Comparison of ENCODE assay signal across 8 mouse cellular contexts in the genomic region with DNA sequence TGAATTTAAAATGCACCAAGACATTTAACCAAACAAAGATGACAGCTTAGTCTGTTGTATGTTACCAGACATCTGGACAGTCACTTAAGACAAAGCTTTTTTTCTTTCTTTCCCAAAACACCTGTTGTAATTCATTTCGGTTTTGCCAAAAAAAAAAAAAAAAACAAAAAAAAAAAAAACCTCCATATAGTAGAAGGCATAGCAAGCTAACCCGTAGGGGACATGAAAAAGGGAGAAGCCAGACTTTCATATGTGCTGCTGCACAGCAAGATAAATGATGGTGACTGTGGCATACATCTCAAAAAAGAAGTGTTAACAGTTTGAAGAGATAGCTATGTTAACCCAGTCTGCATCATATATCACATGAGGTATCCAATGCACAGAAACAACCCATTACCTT. TPM values are rescaled to one million over a fixed set of nuclear protein-coding genes. Genes with fewer than 3 reads are reported as not detected.
DNase-seq lines count a peak whose midpoint lies in the region; ATAC-seq lines count a peak whose summit lies in the region.

No protein-coding gene starts in this region.

- WGBS in heart, embryonic 14.5 days: 63% methylated on average over 2 of the region's 2 CpGs
- WGBS in hindbrain, embryonic 13.5 days: 61% methylated on average over 2 of the region's 2 CpGs

- no peaks in the 10 kb centered on the region for H3K9me3 ChIP-seq in heart, embryonic 14.5 days (ENCODE audit: control insufficient read depth, low read length)
- no peaks in the 10 kb centered on the region for H3K9me3 ChIP-seq in hindbrain, embryonic 13.5 days

- H3K9ac ChIP-seq in heart, embryonic 14.5 days (ENCODE audit: low read length): peak overlapping the region; percentile 68
- 0 out of 2 replicates have a peak overlapping the region, but pooled peaks have one; percentile 67 for H3K9ac ChIP-seq in hindbrain, embryonic 13.5 days

- no peak overlapping the region for H3K27ac ChIP-seq in heart, embryonic 14.5 days (replicated peaks in 1 of 2; ENCODE audit: control insufficient read depth in 1 of 2, insufficient read depth in 1 of 2, low read depth in 2 of 2, low read length in 2 of 2)
- H3K27ac ChIP-seq in hindbrain, embryonic 13.5 days: no peak overlapping the region

- no peaks in the 10 kb centered on the region for H3K36me3 ChIP-seq in heart, embryonic 14.5 days (ENCODE audit: control insufficient read depth, insufficient read depth, low read length)
- no peaks in the 10 kb centered on the region for H3K36me3 ChIP-seq in hindbrain, embryonic 13.5 days

- ATAC-seq in heart, embryonic 14.5 days (ENCODE audit: insufficient number of reproducible peaks, insufficient read depth, low FRiP score, low read depth): no peak
- ATAC-seq in activated CD4-positive, CD25-positive, alpha-beta regulatory T cell, adult 4 months: peak; percentile 0
- no peak for ATAC-seq in hindbrain, embryonic 13.5 days (ENCODE audit: low FRiP score)
- peak; percentile 38 for ATAC-seq in megakaryocyte-erythroid progenitor cell, adult 5-6 weeks (replicated peaks; ENCODE audit: low FRiP score, low TSS enrichment, poor library complexity, severe bottlenecking)

- H3K4me1 ChIP-seq in heart, embryonic 14.5 days (ENCODE audit: control insufficient read depth in 2 of 2, insufficient read depth in 2 of 2, low read length in 2 of 2): no peaks in the 10 kb centered on the region
- H3K4me1 ChIP-seq in hindbrain, embryonic 13.5 days (replicated peaks): peaks cover 8% of the 10 kb centered on the region; the same call in 1 of the 2 replicates

- peak overlapping the region; percentile 90 for H3K4me2 ChIP-seq in heart, embryonic 14.5 days (ENCODE audit: low read length)
- peak overlapping the region; percentile 98 for H3K4me2 ChIP-seq in hindbrain, embryonic 13.5 days

- H3K27me3 ChIP-seq in heart, embryonic 14.5 days (ENCODE audit: control insufficient read depth, insufficient read depth, low read length): no peaks in the 10 kb centered on the region
- H3K27me3 ChIP-seq in hindbrain, embryonic 13.5 days: 0 out of 2 replicates have a peak, but pooled peaks cover 13% of the 10 kb centered on the region

- peak overlapping the region; percentile 56 to 67; a peak in 3 of 4 replicates for H3K4me3 ChIP-seq in heart, embryonic 14.5 days (ENCODE audit: control insufficient read depth in 1 of 2, insufficient read depth in 1 of 2, low read depth in 1 of 2, low read length in 2 of 2)
- peak overlapping the region; percentile 55 for H3K4me3 ChIP-seq in hindbrain, embryonic 13.5 days

- DNase-seq in heart, postnatal 4 days: no peak
- DNase-seq in cerebellum, adult 8-10 months: no peak
- no peak for DNase-seq in urinary bladder, postnatal 10 days (ENCODE audit: low spot score)
- DNase-seq in embryo, embryonic 10 days (ENCODE audit: low spot score): no peak

RNA-seq across cellular contexts. Expression of gene Gbp7, which starts 0.5 kb away (rescaled TPM):
- 2.9 and 3.6 TPM in 2 replicates for polyA plus RNA-seq in heart, embryonic 14.5 days (2014; fragmentation: Nextera tagmentation; extraction: Ambion mirVana)
- 1 to 10 TPM; 5.3 to 5.6 TPM for total RNA-seq in heart, postnatal 4 days (2021)
- polyA plus RNA-seq in activated CD4-positive, CD25-positive, alpha-beta regulatory T cell, adult 4 months (2017; shearing (Covaris generic)): 100 to 1,000 TPM; 226 to 256 TPM
- 1.7 TPM in 2 replicates for polyA plus RNA-seq in hindbrain, embryonic 13.5 days (2015; fragmentation: Nextera tagmentation; extraction: Ambion mirVana)
- total RNA-seq in megakaryocyte-erythroid progenitor cell, adult 5-6 weeks (2014; fragmentation: Nextera tagmentation): 16.7 and 20.7 TPM in 2 replicates
- 30.8 and 39.6 TPM in 2 replicates for total RNA-seq in megakaryocyte-erythroid progenitor cell, adult 5-6 weeks (2017)

RNA-seq across cellular contexts. Expression of gene Gbp3, which starts 30.2 kb away (rescaled TPM):
- polyA plus RNA-seq in heart, embryonic 14.5 days (2014; fragmentation: Nextera tagmentation; extraction: Ambion mirVana): 1.8 and 3.1 TPM in 2 replicates
- 1 to 10 TPM; 5.8 to 9.1 TPM for total RNA-seq in heart, postnatal 4 days (2021)
- polyA plus RNA-seq in activated CD4-positive, CD25-positive, alpha-beta regulatory T cell, adult 4 months (2017; shearing (Covaris generic)): 100 to 1,000 TPM in 1 of 2 experiments, 10 to 100 TPM in 1; 91.5 to 108 TPM
- 1.0 and 1.2 TPM in 2 replicates for polyA plus RNA-seq in hindbrain, embryonic 13.5 days (2015; fragmentation: Nextera tagmentation; extraction: Ambion mirVana)
- 1.5 and 4.9 TPM in 2 replicates for total RNA-seq in megakaryocyte-erythroid progenitor cell, adult 5-6 weeks (2014; fragmentation: Nextera tagmentation)
- 4.4 and 9.1 TPM in 2 replicates for total RNA-seq in megakaryocyte-erythroid progenitor cell, adult 5-6 weeks (2017)

RNA-seq across cellular contexts. Expression of gene Gbp5, which starts 35.8 kb away (rescaled TPM):
- polyA plus RNA-seq in heart, embryonic 14.5 days (2014; fragmentation: Nextera tagmentation; extraction: Ambion mirVana): 0.11 and 0.34 TPM in 2 replicates
- 1 to 10 TPM; 2.5 to 3.2 TPM for total RNA-seq in heart, postnatal 4 days (2021)
- polyA plus RNA-seq in activated CD4-positive, CD25-positive, alpha-beta regulatory T cell, adult 4 months (2017; shearing (Covaris generic)): 10 to 100 TPM; 10.1 to 14.4 TPM
- 0.13 TPM in 1 of 2 replicates, not detected in the other for polyA plus RNA-seq in hindbrain, embryonic 13.5 days (2015; fragmentation: Nextera tagmentation; extraction: Ambion mirVana)
- total RNA-seq in megakaryocyte-erythroid progenitor cell, adult 5-6 weeks (2014; fragmentation: Nextera tagmentation): 5.1 TPM in 1 of 2 replicates, not detected in the other
- total RNA-seq in megakaryocyte-erythroid progenitor cell, adult 5-6 weeks (2017): 1.4 and 3.3 TPM in 2 replicates

Comparison
In these comparisons a context has a peak if more than half of its experiments do, and no peak if none do; other contexts are left out.
1. ATAC-seq: peak in activated CD4-positive, CD25-positive, alpha-beta regulatory T cell, adult 4 months (single experiment) and megakaryocyte-erythroid progenitor cell, adult 5-6 weeks (single experiment); none in heart, embryonic 14.5 days (single experiment) and hindbrain, embryonic 13.5 days (single experiment).
2. RNA of gene Gbp7, which starts 0.5 kb away (polyA plus RNA-seq): 226 to 256 TPM in activated CD4-positive, CD25-positive, alpha-beta regulatory T cell, adult 4 months; 2.9 to 3.6 TPM in heart, embryonic 14.5 days and 1.7 TPM in hindbrain, embryonic 13.5 days; every median in the first group is over 10 times any median in the second.
3. RNA of gene Gbp3, which starts 30.2 kb away (polyA plus RNA-seq): 91.5 to 108 TPM in activated CD4-positive, CD25-positive, alpha-beta regulatory T cell, adult 4 months; 1.8 to 3.1 TPM in heart, embryonic 14.5 days and 1.0 to 1.2 TPM in hindbrain, embryonic 13.5 days; every median in the first group is over 10 times any median in the second.